Mouse (Mus musculus): ENCODE data around the gene Susd6.

The Susd6 gene

GRCm38 (mm10) chr12:80838271-80838670 is 48.0 kb downstream of the Susd6 start:
- no peak for DNase-seq (ENCODE audit: low spot score)

DNA sequence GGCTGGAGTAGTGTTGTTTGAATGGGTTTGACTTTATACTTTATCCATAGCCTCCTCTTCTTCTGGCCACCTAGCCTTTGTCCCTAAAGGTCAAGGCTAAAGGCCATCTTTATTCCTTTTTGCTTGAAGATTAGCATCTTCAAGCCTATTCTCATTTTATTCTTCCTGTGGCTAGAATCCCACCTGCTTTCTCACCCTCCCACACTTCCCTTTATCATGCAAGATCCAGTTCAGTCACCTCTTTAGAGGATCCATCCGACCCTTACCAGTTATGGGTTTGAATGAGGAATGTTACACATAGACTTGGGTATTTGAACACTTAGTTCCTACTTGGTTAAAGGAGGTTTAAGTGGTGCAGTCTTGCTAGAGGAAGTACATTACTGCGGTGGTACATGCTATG is 48.5 kb downstream of the Susd6 start:
- no peak for DNase-seq (ENCODE audit: low spot score)

GRCm38 (mm10) chr12:80839631-80840030 is 49.3 kb downstream of the Susd6 start:
- no peak for DNase-seq (ENCODE audit: low spot score)

DNA sequence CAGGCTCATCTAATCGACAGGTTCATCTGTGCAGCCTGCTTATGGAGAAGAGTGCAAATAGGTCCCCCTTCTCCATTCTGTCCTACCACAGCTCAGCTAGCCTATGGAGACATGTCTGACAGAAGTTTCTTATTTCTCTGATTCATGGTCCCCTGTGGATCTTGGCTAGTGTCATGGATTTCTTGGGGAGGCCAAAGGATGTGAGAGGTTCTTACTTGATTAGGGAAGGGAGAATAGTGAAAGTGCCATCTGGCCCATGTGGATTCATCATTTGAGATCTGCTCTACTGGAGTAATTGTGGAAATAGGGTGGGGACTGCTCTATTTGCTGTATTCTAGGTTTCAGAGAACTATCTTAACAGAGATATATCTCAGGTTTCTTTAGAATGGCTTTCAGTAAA is 51.3 kb downstream of the Susd6 start:
- DNase-seq (ENCODE audit: low spot score) = no peak

DNA sequence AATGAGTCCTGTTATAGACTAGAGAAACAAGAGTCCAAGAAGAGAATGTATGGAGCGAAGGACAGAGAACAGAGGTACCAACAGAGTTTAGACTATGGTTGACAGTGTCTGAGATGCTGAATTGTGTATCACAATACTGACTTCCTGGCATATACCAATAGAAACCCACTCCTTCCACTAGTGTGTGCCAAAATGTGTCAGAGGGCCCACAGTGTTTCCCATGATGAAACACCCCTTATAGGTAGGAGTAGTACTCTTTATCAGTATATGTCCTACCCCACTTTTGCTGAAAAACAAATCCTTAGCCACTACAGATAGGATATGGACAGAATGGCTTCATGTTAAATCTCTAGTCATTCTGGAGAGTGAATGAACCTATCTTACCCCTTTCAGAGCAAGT is 52.3 kb downstream of the Susd6 start:
- DNase-seq (ENCODE audit: low spot score) = no peak

DNA sequence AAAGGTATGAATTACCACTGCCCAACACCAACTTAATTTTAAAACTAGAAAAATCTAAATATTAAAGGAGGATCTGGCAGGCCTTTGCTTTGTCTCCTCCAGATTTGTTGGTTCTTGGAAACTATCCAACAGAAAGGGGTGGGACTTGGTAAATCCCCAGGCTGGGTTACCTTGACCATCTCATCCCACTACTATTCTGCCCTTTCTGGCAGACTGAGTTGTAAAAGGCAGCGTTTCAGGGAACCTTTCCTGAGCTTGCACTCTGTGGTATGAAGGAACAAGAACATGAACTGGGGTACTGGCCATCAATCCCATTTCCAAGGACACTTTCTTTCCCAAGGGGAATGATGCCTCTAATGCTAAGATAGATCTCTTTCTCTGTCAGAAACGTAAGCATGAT is 52.9 kb downstream of the Susd6 start:
- DNase-seq (ENCODE audit: low spot score) = peak; percentile 43

DNA sequence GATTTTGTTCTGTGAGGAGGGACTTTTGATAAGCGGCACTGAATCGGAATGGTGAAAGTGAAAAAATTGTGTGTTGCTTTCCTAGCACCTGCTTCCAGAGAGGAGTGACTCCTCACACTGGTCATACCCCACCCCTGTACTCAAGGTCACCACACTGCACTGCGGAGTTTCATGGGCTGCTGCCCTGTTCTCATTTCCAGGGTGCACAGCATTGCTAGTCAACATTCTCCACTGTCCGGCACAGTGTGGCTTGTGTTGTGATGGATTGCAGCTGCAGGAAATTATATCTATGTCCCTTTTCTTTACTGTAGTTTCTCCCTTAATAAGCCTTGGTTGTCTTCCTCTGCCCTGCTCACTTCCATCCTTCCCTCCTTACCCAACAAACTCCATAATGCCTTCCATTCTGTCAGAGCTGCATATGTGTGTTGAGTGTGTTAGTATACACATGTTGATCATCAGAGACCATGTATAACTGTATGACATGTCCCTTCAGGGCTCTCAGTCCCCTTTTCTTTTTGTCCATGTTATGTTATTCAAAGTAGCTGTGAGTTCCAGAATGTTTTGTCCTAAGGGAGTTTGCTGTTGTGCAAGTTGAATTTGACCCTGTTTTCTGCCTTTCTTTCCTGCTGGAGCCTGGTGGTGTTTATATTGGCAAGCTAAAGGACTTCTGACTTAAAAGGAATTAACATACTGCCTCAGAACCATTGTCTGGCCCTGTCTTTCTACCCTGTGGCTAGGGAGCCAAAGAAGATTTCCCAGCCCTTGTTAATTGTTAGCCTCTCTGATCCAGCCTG is 53.5 kb downstream of the Susd6 start:
- no peak for DNase-seq (ENCODE audit: low spot score)

DNA sequence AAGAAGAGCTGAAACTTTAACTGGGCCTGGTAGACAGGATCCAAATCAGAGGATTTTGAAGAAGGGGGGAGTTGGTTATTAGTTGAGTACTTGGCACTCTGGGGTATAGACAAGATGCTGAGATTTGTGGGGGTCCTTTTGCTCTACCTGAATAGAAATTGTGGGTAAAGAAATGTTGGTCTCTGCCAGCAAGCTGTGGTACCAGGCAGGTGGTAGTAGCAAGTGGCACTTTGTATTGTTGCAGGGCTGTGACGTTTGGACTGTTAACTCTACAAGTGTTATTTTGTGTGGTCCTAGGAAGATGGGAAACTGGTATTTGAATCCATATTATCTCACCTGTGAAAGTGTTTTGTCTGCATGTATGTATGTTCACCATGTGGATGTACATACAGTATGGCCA is 55.6 kb downstream of the Susd6 start:
- DNase-seq (ENCODE audit: low spot score) = no peak

GRCm38 (mm10) chr12:80846861-80847268 is 56.6 kb downstream of the Susd6 start:
- no peak for DNase-seq (ENCODE audit: low spot score)

DNA sequence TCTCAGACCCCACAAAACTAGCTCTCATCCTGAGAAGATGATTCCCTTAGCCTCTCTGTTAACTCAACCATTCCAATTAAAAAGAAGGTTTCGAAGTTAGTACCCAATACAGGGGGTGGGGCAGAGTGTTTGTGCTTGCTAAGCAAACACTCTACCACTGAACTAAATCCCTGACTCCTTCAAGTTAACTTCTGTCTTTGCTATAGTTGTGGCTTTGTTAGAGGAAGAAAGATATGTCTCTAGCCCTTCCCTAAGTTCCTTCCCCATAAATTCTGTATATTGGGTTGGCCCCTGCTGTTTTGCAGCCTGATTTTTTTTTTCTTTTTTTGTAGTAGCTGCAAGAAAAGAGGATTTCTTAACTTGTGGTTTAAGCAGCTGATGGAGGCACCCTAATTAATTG is 61.7 kb downstream of the Susd6 start:
- no peak for DNase-seq (ENCODE audit: low spot score)

DNA sequence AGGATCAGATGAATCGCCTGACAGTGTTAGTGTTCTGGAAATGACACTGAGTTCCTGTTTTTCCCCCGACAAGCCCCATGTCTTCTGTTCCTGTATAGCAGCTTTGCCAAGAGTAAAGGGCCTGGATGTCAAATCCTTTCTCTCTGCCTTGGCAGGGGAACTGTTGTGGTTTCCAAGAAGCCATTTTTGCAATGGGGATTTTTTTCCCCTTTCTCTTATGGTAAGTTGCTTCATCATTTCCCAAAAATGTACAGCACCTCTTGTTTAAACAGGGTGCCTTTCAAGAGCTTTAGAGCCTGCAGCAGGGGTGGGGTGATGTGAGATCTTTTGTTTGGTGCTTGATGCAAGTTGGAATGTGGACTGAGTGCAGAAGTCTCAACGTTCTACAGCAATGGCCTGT is 63.4 kb downstream of the Susd6 start:
- no peak for DNase-seq (ENCODE audit: low spot score)

GRCm38 (mm10) chr12:80854671-80855070 is 64.4 kb downstream of the Susd6 start:
- no peak for DNase-seq (ENCODE audit: low spot score)

DNA sequence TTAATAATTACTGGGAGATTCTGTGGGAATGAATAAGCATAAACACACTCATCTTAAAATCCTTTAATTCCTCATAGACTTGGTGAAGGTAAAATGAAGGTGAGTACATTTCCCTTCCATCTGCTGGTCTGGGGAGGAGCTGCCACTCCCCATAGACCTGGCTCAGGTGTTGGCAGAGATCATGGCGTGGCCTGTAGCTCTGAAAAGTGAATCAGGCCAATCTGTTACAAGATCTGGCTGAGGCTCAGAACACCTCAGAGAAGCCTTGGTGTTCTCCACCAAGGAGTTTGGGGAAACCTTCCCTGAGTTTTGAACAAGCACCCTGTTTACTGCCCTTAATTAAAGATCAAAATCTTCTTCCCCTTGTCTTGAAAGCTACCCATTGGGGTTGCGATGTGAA is 64.8 kb downstream of the Susd6 start:
- DNase-seq (ENCODE audit: low spot score) = no peak

- no peak for DNase-seq (ENCODE audit: low spot score)
These were observed 65.3 kb downstream of the Susd6 start for GRCm38 (mm10) chr12:80855581-80855980.

- DNase-seq (ENCODE audit: low spot score) = no peak
These were observed 67.5 kb downstream of the Susd6 start for GRCm38 (mm10) chr12:80857636-80858293.

GRCm38 (mm10) chr12:80858307-80858706 is 68.0 kb downstream of the Susd6 start:
- DNase-seq (ENCODE audit: low spot score) = no peak

GRCm38 (mm10) chr12:80861916-80862315 is 71.6 kb downstream of the Susd6 start:
- no peak for DNase-seq (ENCODE audit: low spot score)

- DNase-seq (ENCODE audit: low spot score) = no peak
These were observed 73.1 kb downstream of the Susd6 start for GRCm38 (mm10) chr12:80863370-80863769.

- no peak for DNase-seq (ENCODE audit: low spot score)
These were observed 74.9 kb downstream of the Susd6 start for GRCm38 (mm10) chr12:80865175-80865574.

- DNase-seq (ENCODE audit: low spot score) = no peak
These were observed 75.7 kb downstream of the Susd6 start for GRCm38 (mm10) chr12:80866023-80866422.

DNA sequence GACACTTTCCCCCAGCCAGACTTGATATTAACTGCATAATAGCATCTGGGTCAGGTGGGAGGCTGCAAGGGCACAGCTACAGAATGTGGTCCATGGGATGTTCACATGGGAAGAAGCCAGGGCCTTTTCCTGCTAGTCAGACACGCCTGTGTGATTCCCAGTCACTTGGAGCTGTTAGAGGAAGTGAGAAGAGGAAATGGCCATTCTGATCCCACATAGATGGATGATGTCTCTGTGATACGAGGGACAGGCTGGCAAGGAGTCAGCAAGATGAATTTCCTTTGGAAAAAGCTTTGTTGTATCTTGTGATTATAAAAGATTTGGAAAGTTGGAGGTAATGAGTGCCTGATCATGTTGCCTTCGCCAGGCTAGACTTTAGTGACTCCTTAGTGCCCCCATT is 76.8 kb downstream of the Susd6 start:
- no peak for DNase-seq (ENCODE audit: low spot score)

- DNase-seq (ENCODE audit: low spot score) = no peak
These were observed 78.1 kb downstream of the Susd6 start for GRCm38 (mm10) chr12:80868401-80868800.

DNA sequence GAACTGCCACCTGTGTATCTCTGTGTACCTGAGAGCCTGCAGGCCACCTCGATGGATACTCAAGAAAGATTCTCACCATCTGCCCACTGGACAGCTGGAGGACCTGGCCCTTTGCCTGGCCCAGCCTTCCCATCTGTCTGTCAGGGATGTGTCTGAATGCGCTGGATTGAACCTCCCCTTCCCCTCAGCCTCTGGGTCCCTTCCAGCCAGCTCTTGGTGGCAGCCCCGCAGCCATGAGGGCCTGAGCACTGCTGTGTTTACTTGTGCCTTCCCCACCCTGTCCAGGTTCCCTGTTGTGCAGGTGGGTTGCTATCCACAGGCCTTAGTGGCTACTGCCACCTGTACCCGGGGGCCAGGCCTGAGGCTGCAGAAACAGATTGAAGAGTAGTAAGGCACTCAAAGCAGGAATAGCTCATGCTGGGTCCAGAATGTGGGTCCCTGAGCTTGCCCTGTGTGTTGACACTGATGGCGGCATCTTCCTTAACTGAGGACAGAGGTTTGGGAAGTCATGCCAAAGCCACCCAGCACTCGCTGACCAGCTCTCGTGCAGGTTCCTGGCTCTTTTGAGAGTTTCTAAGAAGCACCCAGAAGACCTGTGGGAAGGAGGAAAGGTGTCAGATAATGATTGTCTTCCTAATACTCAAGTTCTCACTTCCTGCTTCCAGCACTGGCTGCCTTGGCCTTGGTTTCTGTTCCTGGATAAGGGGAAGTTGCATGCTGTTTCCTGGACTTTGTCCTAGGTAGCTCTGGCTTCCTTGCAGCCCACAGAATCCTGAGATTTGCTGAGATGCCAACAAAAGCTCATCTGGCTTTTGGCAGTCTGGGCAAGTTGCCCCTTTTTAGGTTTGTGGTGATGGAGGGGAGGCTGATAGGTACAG is 87.1 kb downstream of the Susd6 start:
- DNase-seq (ENCODE audit: low spot score) = no peak
